Mouse (Mus musculus) MEL (cell line): ENCODE measurements around the gene Esm1.

Experiments
- BHLHE40 ChIP-seq: IDR thresholded peaks from 2 replicates; pipeline ENCODE4 v1.6.1; 2012; ENCODE audit warnings: low read depth, mild to moderate bottlenecking, inconsistent platforms, low read length, improper control_type of control experiment, borderline replicate concordance
- CHD2 ChIP-seq: IDR thresholded peaks from 2 replicates; pipeline ENCODE4 v1.6.1; 2011; ENCODE audit warnings: low read length, improper control_type of control experiment
- CTCF ChIP-seq, 3 experiments: IDR thresholded peaks in 2 of 3; conservative IDR thresholded peaks in 1 of 3; 2 replicates each; pipeline ENCODE4 v1.5.1; 2011 to 2012; ENCODE audit warnings: low read length in 3 of 3, low read depth in 2 of 3, mild to moderate bottlenecking in 2 of 3, improper control_type of control experiment in 1 of 3, inconsistent platforms in 1 of 3, mixed read lengths in 1 of 3, moderate library complexity in 1 of 3; ENCODE audit not compliant: control insufficient read depth in 1 of 3, insufficient read depth in 1 of 3, poor library complexity in 1 of 3, severe bottlenecking in 1 of 3
- EP300 ChIP-seq, 2 experiments: IDR thresholded peaks; 2 replicates each; pipeline ENCODE4 v1.6.1; 2011; ENCODE audit warnings: improper control_type of control experiment in 2 of 2, low read length in 2 of 2, low read depth in 1 of 2, mild to moderate bottlenecking in 1 of 2
- MAFK ChIP-seq: IDR thresholded peaks from 2 replicates; pipeline ENCODE4 v1.6.1; 2011; ENCODE audit warnings: low read depth, mild to moderate bottlenecking, low read length, improper control_type of control experiment, borderline replicate concordance
- MAX ChIP-seq: IDR thresholded peaks from 2 replicates; pipeline ENCODE4 v1.6.1; 2011; ENCODE audit warnings: low read length, improper control_type of control experiment
- NELFE ChIP-seq: IDR thresholded peaks from 2 replicates; pipeline ENCODE4 v1.6.1; 2011; ENCODE audit warnings: low read depth, low read length, improper control_type of control experiment
- POLR2A ChIP-seq, 2 experiments: IDR thresholded peaks; 2 replicates each; pipeline ENCODE4 v1.6.1; 2011 to 2012; ENCODE audit warnings: low read length in 2 of 2, mild to moderate bottlenecking in 2 of 2, control low read depth in 1 of 2, improper control_type of control experiment in 1 of 2, low read depth in 1 of 2, moderate library complexity in 1 of 2; ENCODE audit not compliant: control insufficient read depth in 1 of 2, insufficient read depth in 1 of 2, poor library complexity in 1 of 2
- RAD21 ChIP-seq: IDR thresholded peaks from 2 replicates; pipeline ENCODE4 v1.6.1; 2011; ENCODE audit warnings: mild to moderate bottlenecking, low read depth, low read length, improper control_type of control experiment
- SMC3 ChIP-seq: IDR thresholded peaks from 2 replicates; pipeline ENCODE4 v1.6.1; 2011; ENCODE audit warnings: low read depth, low read length, improper control_type of control experiment
- TBP ChIP-seq: IDR thresholded peaks from 2 replicates; pipeline ENCODE4 v1.8.0; 2011; ENCODE audit warnings: low read depth, low read length, improper control_type of control experiment
- USF1 ChIP-seq: IDR thresholded peaks from 2 replicates; pipeline ENCODE4 v1.6.1; 2014; ENCODE audit warnings: low read depth, mild to moderate bottlenecking, inconsistent platforms, low read length, improper control_type of control experiment, moderate library complexity
- ZC3H11A ChIP-seq: IDR thresholded peaks from 2 replicates; pipeline ENCODE4 v1.6.1; 2012; ENCODE audit warnings: low read depth, mild to moderate bottlenecking, inconsistent platforms, low read length, improper control_type of control experiment
- ZNF384 ChIP-seq: IDR thresholded peaks from 2 replicates; pipeline ENCODE4 v1.6.1; 2012; ENCODE audit warnings: low read depth, mild to moderate bottlenecking, inconsistent platforms, low read length, improper control_type of control experiment

- TF ChIP-seq POLR2A (IDR thresholded peaks at IDR 0.05; ENCODE audit: control insufficient read depth in 1 of 2, insufficient read depth in 1 of 2, low read depth in 1 of 2, low read length in 2 of 2, poor library complexity in 1 of 2): no peak
- TF ChIP-seq EP300 (IDR thresholded peaks at IDR 0.05; ENCODE audit: low read depth in 1 of 2, low read length in 2 of 2): no peak
- TF ChIP-seq CTCF (IDR thresholded peaks at IDR 0.05 in 2 of 3, conservative IDR thresholded peaks at IDR 0.05 in 1 of 3; ENCODE audit: control insufficient read depth in 1 of 3, insufficient read depth in 1 of 3, low read depth in 2 of 3, low read length in 3 of 3, poor library complexity in 1 of 3, severe bottlenecking in 1 of 3): no peak
- no peak for TF ChIP-seq ZNF384
- TF ChIP-seq SMC3: no peak
- no peak for TF ChIP-seq BHLHE40
- no peak for TF ChIP-seq TBP
- TF ChIP-seq NELFE: no peak
- TF ChIP-seq CHD2: no peak
- no peak for TF ChIP-seq MAFK
- no peak for TF ChIP-seq USF1
- TF ChIP-seq MAX: no peak
- no peak for TF ChIP-seq ZC3H11A
- no peak for TF ChIP-seq RAD21
Observed at GRCm38 (mm10) chr13:113225811-113226210, 16.4 kb downstream of the Esm1 start, which contains the start of gene Gzmk.
